Mouse (Mus musculus) gastrocnemius, postnatal 10 days (tissue): ENCODE measurements around the gene N4bp2l1. TPM values are rescaled to one million over a fixed set of nuclear protein-coding genes. Genes with fewer than 3 reads are reported as not detected.
A peak's percentile ranks its signal among the peaks of the same experiment; 100 is the strongest.

Experiments used
- DNase-seq: peaks from one replicate; pipeline ENCODE4 v3.0.0; 2021; ENCODE audit warnings: mixed read lengths
- total RNA-seq, 2 experiments: library from RNA; stranded (reverse); gene quantifications; 2 replicates each; pipeline ENCODE4 v1.2.3; 2021

Gene N4bp2l1
- total RNA-seq, 2 experiments from 2014 or later: 1.8 to 2.9 TPM

DNA sequence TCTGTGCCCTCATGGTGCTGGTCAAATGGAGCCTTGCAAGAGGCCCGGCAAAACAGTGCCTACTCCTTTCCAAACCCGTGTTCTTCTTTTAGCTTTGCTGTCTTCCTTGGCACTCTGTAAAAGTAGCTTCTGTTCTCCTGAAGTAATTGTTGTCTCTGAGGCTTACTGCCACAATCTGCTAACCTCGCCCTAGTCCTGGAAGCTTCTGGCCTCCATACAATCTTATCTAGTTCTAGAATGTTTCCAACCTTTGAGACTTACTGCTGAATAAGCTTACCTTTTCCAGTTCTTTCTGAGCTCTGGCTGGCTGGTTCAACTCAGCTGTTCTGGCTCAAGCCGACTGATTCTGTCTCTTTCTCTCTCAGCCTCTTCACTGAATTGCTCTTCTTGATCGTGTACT, 35.2 kb downstream of the N4bp2l1 start:
- DNase-seq: no peak

DNA sequence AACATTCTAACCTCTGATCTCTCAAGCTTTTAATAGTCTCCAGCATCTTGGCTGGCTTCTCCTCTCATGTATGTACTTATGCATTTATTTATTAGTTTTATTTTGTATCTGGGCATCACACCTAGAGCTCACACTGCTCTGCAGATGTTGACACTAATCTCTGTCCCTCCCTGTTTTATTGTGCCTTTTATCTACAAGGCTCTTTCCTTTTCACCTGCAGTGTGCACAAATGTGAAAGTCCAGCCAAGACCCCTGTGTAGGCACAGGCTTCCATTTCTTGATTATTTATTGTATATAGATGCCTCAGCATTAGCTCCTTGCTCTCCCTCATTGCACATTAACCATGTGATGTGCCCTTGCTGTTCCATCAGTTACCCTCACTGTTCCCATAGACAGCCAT, 35.6 kb downstream of the N4bp2l1 start:
- no peak for DNase-seq

DNA sequence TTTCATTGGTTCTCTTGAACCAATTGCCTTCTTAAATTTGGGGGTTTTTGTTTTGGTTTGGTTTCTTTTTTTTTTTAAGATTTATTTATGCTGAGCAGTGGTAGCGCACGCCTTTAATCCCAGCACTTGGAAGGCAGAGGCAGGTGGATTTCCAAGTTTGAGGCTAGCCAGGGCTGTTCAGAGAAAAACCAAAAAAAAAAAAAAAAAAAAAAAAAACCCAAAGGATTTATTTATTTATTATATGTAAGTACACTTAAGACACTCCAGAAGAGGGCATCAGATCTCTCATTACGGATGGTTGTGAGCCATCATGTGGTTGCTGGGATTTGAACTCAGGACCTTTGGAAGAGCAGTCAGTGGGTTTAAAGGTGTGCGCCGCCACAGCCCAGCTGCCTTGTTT, 36.1 kb downstream of the N4bp2l1 start:
- no peak for DNase-seq

DNA sequence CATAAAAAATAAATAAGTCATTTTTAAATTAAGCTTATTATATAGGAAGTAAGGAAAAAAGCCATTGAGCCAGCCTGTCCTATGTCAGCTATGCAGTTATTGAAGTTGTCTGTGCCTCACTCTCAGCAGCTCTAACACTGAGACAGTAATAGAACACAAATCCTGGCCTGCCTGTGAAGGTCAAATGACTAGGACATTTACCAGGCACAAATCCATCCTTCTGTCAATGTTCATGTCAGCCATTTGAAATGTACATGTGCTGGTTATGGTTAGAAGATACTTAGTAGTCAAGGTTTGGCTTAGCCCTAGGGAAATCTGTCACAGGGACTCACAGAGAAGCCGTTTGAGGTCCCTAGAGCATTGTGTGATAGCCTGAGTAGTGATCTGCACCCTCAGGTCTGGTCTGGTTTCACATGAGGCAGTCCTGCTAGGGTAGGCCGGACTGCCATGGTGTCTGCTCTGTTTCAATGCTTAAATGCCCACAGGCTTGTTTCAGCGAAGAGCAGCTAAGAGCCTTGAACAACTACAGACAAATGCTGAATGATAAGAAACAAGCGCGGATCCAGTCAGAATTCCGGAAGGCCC, 37.4 kb downstream of the N4bp2l1 start:
- DNase-seq: no peak

DNA sequence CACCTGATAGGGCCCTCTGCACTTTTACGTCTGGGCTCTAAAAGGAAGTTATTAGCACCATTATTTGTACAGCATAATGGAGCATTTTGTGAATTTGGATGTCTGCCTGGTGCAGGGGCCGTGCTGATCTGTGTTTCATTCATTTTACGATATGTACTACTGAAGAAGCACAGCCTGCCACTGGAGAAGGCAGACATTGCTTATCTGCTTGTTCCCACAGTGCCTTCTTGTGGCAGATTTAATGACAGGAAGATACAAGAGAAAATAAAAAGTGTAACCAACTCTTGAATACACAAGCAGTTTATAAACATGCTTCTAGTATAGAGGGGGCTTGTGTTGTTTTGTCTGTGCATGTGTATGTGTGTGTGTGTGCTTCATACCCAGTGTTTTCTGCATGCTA, 45.4 kb downstream of the N4bp2l1 start:
- no peak for DNase-seq

DNA sequence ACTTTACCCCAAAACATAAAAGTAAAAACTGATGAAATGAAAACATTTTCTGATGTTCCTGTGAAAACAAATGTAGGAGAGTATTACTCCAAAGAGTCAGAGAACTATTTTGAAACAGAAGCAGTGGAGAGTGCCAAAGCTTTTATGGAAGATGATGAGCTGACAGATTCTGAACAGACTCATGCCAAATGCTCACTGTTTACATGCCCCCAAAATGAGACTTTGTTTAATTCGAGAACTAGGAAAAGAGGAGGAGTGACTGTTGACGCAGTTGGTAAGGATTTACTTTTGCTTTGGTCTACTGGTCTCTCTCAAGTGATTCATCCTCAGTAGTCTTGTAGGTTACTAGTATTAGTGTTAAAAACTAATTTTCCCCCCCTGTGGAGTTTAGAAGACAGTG, 53.8 kb downstream of the N4bp2l1 start:
- no peak for DNase-seq

DNA sequence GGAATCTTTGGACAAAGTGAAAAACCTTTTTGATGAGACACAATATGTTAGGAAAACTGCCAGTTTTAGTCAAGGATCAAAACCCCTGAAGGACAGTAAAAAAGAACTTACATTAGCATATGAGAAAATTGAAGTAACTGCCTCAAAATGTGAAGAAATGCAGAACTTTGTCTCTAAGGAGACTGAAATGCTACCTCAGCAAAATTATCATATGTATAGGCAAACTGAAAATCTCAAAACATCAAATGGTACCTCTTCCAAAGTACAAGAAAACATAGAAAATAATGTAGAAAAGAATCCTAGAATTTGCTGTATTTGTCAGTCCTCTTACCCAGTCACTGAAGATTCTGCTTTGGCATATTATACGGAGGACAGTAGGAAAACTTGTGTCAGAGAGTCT, 55.7 kb downstream of the N4bp2l1 start:
- DNase-seq: no peak

DNA sequence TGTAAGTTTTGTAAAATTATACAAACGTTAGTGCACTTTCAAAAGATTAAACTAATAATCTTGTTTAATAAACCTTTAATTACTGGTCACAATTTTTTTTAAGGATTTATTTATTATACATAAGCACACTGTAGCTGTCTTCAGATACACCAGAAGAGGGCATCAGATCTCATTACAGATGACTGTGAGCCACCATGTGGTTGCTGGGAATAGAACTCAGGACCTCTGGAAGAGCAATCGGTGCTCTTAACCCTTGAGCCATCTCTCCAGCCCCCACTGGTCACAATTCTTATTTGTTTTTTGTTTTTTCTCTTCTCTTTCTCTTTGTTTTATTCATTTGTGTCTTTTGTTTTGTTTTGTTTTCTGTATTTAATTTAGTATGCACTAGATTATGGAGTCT, 71.7 kb downstream of the N4bp2l1 start:
- no peak for DNase-seq

DNA sequence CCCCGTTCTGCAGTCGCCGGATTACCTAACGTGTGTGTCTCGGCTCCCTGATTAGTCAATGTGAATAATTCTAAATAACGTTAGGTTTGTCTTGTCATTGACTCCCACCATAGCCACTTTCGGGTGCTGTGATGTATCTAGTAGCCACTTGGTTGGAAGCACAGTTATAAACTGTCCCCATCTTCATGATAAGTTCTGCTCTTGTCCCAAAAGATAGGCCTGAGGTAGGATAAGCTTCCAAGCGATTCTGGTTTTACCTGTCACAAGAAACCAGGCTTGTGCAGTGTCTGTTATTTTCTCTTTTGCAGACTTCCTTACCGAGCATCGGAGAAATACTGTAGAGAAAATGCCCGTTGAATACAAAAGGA, 74.1 kb downstream of the N4bp2l1 start:
- DNase-seq: no peak

DNA sequence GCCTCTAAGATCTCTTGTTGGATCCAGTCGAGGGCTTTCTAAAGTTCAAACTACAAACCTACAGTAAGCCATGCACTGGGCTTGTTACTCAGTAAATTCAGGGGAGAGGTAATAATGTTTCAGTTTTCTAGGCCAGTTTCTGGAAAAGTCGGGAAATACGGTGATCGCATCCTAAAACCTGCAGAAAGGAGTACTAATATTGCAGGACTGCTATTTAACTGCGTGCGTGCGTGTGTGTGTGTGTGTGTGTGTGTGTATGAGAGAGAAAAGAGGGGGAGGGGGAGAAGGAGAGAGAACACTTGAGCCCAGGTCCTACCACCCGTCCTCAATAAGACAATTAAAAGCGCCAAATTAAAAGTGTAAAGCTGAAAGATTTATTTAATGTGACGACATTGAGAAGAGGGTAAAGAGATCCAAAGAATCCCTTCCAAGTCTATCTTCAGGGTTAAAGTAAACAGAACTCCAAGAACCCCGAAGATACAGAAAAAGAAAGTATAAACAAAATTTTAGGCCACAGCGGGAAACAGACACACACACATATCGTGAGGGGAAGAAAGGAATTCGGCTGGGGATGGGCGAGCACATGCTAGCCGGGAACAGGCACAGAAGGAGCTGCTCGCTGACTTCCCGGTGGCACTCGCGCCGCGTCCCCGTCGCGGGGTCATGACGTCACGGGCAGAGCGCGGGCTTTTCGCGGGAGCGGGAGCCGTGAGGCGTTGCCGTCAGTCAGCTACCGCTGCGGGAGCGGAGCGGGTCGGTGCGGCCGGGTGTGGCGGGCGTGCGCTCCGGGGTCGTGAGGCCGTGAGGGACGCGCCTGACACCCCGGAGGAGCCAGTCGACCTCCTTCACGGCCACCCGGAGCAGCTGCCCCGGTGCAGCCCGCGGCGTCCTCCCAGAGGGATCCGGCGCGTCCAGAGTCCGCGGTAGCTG, 74.8 kb downstream of the N4bp2l1 start, which contains the start of gene Brca2:
Gene Brca2 (plus strand): TSS at position 694 of the 930 bp plus-strand sequence.
- peak; percentile 95 for DNase-seq

Other genes starting within 250 kb of the N4bp2l1 start
- not detected for gene Zar1l, start 79.0 kb downstream of the N4bp2l1 start, total RNA-seq
- gene Brca2, start 74.6 kb downstream of the N4bp2l1 start, total RNA-seq: 1 to 10 TPM; 6.1 to 6.5 TPM
- gene N4bp2l2, start 69.0 kb upstream of the N4bp2l1 start, total RNA-seq: 10 to 100 TPM; 29.0 to 42.2 TPM
- gene Pds5b, start 76.6 kb upstream of the N4bp2l1 start, total RNA-seq: 10 to 100 TPM; 23.6 to 31.9 TPM